In the genomic region with DNA sequence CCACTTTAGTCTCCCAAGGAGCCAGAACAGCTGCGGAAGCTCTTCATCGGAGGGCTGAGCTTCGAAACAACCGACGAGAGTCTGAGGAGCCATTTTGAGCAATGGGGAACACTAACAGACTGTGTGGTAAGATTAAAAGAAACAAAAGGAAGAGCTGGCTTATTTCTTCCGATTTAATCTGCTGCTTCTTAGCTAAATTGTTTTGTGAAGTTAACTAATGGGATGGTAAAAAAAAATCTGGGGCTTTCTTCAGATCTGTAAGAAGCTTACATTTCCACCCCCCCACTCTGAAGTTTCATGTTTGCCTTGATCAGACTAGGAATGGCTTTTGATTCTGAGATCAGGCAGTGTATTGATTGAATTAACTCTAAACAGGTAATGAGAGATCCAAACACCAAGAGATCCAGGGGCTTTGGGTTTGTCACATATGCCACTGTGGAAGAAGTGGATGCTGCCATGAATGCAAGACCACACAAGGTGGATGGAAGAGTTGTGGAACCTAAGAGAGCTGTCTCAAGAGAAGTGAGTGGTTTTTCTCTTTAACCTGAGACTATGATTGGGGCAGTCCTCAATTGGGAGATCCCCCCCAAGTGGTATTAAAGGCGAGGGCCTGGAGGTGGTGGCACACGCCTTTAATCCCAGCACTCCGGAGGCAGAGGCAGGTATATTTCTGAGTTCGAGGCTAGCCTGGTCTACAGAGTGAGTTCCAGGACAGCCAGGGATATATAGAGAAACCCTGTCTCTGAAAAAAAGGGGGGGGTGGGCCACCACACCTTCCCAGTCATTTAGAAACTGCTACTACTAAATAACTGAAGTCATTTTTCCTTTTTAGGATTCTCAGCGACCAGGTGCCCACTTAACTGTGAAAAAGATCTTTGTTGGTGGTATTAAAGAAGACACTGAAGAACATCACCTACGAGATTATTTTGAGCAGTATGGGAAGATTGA, we compare ENCODE assay signal across 8 mouse cellular contexts. TPM values are rescaled to one million over a fixed set of nuclear protein-coding genes. Genes with fewer than 3 reads are reported as not detected.
ATAC-seq and TF ChIP-seq lines count a peak whose summit lies in the region.
"Not testable (repeated sequence)": the region's sequence is repeated elsewhere in the genome, so short reads cannot be mapped to it uniquely, and the experiment has no call there.
"Had no signal": no experiment of that assay in that cellular context is flagged by ENCODE, and none has a peak within 500 bp of the region (broad histone marks: within the 10 kb centered on the region; RNA-seq: fewer than 3 reads in every experiment).

No protein-coding gene starts in this region.

- TF ChIP-seq POLR2A in bone marrow, adult 2 months (IDR thresholded peaks at IDR 0.05; ENCODE audit: borderline replicate concordance, control insufficient read depth, low read depth, low read length); olfactory bulb, adult 2 months (IDR thresholded peaks at IDR 0.05; ENCODE audit: insufficient read depth, low read depth, low read length): not testable (repeated sequence)

- peaks cover 73% of the 10 kb centered on the region for H3K36me3 ChIP-seq in erythroblast, embryonic 14.5 days (ENCODE audit: control insufficient read depth)
- peaks cover 49% of the 10 kb centered on the region for H3K36me3 ChIP-seq in heart, embryonic 13.5 days
- peaks cover 21% of the 10 kb centered on the region for H3K36me3 ChIP-seq in intestine, embryonic 15.5 days
- peaks cover 38% of the 10 kb centered on the region for H3K36me3 ChIP-seq in limb, embryonic 15.5 days
- peaks cover 48% of the 10 kb centered on the region for H3K36me3 ChIP-seq in megakaryocyte, embryonic 14.5 days (replicated peaks; ENCODE audit: low read length)

- under 1% methylated on average over 12 of the region's 12 CpGs for WGBS in bone marrow, adult 2 months
- WGBS in heart, embryonic 13.5 days = 9% methylated on average over 12 of the region's 12 CpGs
- 10% methylated on average over 12 of the region's 12 CpGs for WGBS in intestine, embryonic 15.5 days
- 8% methylated on average over 12 of the region's 12 CpGs for WGBS in limb, embryonic 15.5 days
- 6% methylated on average over 12 of the region's 12 CpGs for WGBS in olfactory bulb, adult 2 months

- not testable (repeated sequence) for H3K9me3 ChIP-seq in erythroblast, embryonic 14.5 days (ENCODE audit: control insufficient read depth, low read length); heart, embryonic 13.5 days; intestine, embryonic 15.5 days; limb, embryonic 15.5 days; megakaryocyte, embryonic 14.5 days

- peak overlapping the region; percentile 88 for H3K4me3 ChIP-seq in bone marrow, adult 2 months (replicated peaks; ENCODE audit: control insufficient read depth, low read depth, low read length)
- peak overlapping the region; percentile 99 for H3K4me3 ChIP-seq in erythroblast, embryonic 14.5 days (replicated peaks)
- H3K4me3 ChIP-seq in heart, embryonic 13.5 days = peak overlapping the region; percentile 80
- peak overlapping the region; percentile 54 for H3K4me3 ChIP-seq in intestine, embryonic 15.5 days (replicated peaks)
- H3K4me3 ChIP-seq in limb, embryonic 15.5 days = peak overlapping the region; percentile 65
- H3K4me3 ChIP-seq in megakaryocyte, embryonic 14.5 days (replicated peaks) = peak overlapping the region; percentile 98
- peak overlapping the region; percentile 73 for H3K4me3 ChIP-seq in olfactory bulb, adult 2 months (ENCODE audit: insufficient read depth, low read depth, low read length)

- peak overlapping the region; percentile 94 for H3K9ac ChIP-seq in heart, embryonic 13.5 days
- peak overlapping the region; percentile 66 for H3K9ac ChIP-seq in intestine, embryonic 15.5 days
- peak overlapping the region; percentile 71 for H3K9ac ChIP-seq in limb, embryonic 15.5 days

- not testable (repeated sequence) for H3K4me1 ChIP-seq in bone marrow, adult 2 months (ENCODE audit: control insufficient read depth, insufficient read depth, low read length); olfactory bulb, adult 2 months (ENCODE audit: control insufficient read depth, insufficient read depth, low read length)
- H3K4me1 ChIP-seq in erythroblast, embryonic 14.5 days (ENCODE audit: control insufficient read depth) = peaks cover 56% of the 10 kb centered on the region
- peaks cover 55% of the 10 kb centered on the region for H3K4me1 ChIP-seq in heart, embryonic 13.5 days
- H3K4me1 ChIP-seq in intestine, embryonic 15.5 days (replicated peaks) = peaks cover 12% of the 10 kb centered on the region; the same call in 1 of the 2 replicates
- peaks cover 28% of the 10 kb centered on the region for H3K4me1 ChIP-seq in limb, embryonic 15.5 days
- H3K4me1 ChIP-seq in megakaryocyte, embryonic 14.5 days = peaks cover 44% of the 10 kb centered on the region

- peak overlapping the region; percentile 78 for H3K27ac ChIP-seq in bone marrow, adult 2 months (ENCODE audit: control insufficient read depth, insufficient read depth, low read depth, low read length, poor library complexity)
- H3K27ac ChIP-seq in heart, embryonic 13.5 days (replicated peaks) = peak overlapping the region; percentile 96
- H3K27ac ChIP-seq in intestine, embryonic 15.5 days = peak overlapping the region; percentile 94
- peak overlapping the region; percentile 97 for H3K27ac ChIP-seq in limb, embryonic 15.5 days
- peak overlapping the region; percentile 98 for H3K27ac ChIP-seq in olfactory bulb, adult 2 months (ENCODE audit: insufficient read depth, low read depth, low read length)

- TF ChIP-seq CTCF in bone marrow, adult 2 months (IDR thresholded peaks at IDR 0.05; ENCODE audit: control insufficient read depth, insufficient read depth, low read length); olfactory bulb, adult 2 months (IDR thresholded peaks at IDR 0.05; ENCODE audit: insufficient read depth, low read depth, low read length): not testable (repeated sequence)

- H3K4me2 ChIP-seq in heart, embryonic 13.5 days = peak overlapping the region; percentile 89
- H3K4me2 ChIP-seq in intestine, embryonic 15.5 days (replicated peaks) = peak overlapping the region; percentile 79
- H3K4me2 ChIP-seq in limb, embryonic 15.5 days = peak overlapping the region; percentile 67

- H3K27me3 ChIP-seq in erythroblast, embryonic 14.5 days (ENCODE audit: control insufficient read depth); heart, embryonic 13.5 days (replicated peaks); intestine, embryonic 15.5 days (replicated peaks); limb, embryonic 15.5 days; megakaryocyte, embryonic 14.5 days (replicated peaks): not testable (repeated sequence)

- not testable (repeated sequence) for ATAC-seq in heart, embryonic 13.5 days (ENCODE audit: extremely low read depth, insufficient number of reproducible peaks, low FRiP score, low TSS enrichment); intestine, embryonic 15.5 days; limb, embryonic 15.5 days (ENCODE audit: insufficient number of reproducible peaks, low FRiP score, low TSS enrichment, low read depth)

RNA-seq across cellular contexts. Expression of a gene that starts 1.1 kb away (rescaled TPM):
- 406 and 641 TPM in 2 replicates for polyA plus RNA-seq in bone marrow, adult 2 months (2011; ENCODE audit: insufficient read depth, insufficient read length, low replicate concordance, missing spikeins)
- polyA plus RNA-seq in erythroblast, embryonic 14.5 days (2012) = 6.0 and 6.4 TPM in 2 replicates
- 500 and 519 TPM in 2 replicates for polyA plus RNA-seq in heart, embryonic 13.5 days (2015; fragmentation: Nextera tagmentation; extraction: Ambion mirVana)
- 652 and 741 TPM in 2 replicates for polyA plus RNA-seq in intestine, embryonic 15.5 days (2015; fragmentation: Nextera tagmentation; extraction: Ambion mirVana)
- 593 and 673 TPM in 2 replicates for polyA plus RNA-seq in limb, embryonic 15.5 days (2015; fragmentation: Nextera tagmentation; extraction: Ambion mirVana)
- 12.1 and 56.4 TPM in 2 replicates for polyA plus RNA-seq in megakaryocyte, embryonic 14.5 days (2012; ENCODE audit: insufficient read depth, low replicate concordance)
- 185 and 643 TPM in 2 replicates for polyA plus RNA-seq in olfactory bulb, adult 2 months (2012; ENCODE audit: insufficient read depth, insufficient read length, low replicate concordance, missing spikeins)

RNA-seq across cellular contexts. Expression of a gene that starts 1.7 kb away (rescaled TPM):
- polyA plus RNA-seq in bone marrow, adult 2 months (2011; ENCODE audit: insufficient read depth, insufficient read length, low replicate concordance, missing spikeins) = 178 and 226 TPM in 2 replicates
- polyA plus RNA-seq in erythroblast, embryonic 14.5 days (2012) = 0.74 and 0.95 TPM in 2 replicates
- 91.9 and 97.2 TPM in 2 replicates for polyA plus RNA-seq in heart, embryonic 13.5 days (2015; fragmentation: Nextera tagmentation; extraction: Ambion mirVana)
- 86.7 and 98.0 TPM in 2 replicates for polyA plus RNA-seq in intestine, embryonic 15.5 days (2015; fragmentation: Nextera tagmentation; extraction: Ambion mirVana)
- 92.8 and 98.4 TPM in 2 replicates for polyA plus RNA-seq in limb, embryonic 15.5 days (2015; fragmentation: Nextera tagmentation; extraction: Ambion mirVana)
- polyA plus RNA-seq in megakaryocyte, embryonic 14.5 days (2012; ENCODE audit: insufficient read depth, low replicate concordance) = 0.77 and 1.5 TPM in 2 replicates
- 111 and 221 TPM in 2 replicates for polyA plus RNA-seq in olfactory bulb, adult 2 months (2012; ENCODE audit: insufficient read depth, insufficient read length, low replicate concordance, missing spikeins)

RNA-seq across cellular contexts. Expression of a gene that starts 16.9 kb away (rescaled TPM):
- polyA plus RNA-seq in bone marrow, adult 2 months (2011; ENCODE audit: insufficient read depth, insufficient read length, low replicate concordance, missing spikeins) = 218 and 304 TPM in 2 replicates
- 46.0 and 48.8 TPM in 2 replicates for polyA plus RNA-seq in erythroblast, embryonic 14.5 days (2012)
- polyA plus RNA-seq in heart, embryonic 13.5 days (2015; fragmentation: Nextera tagmentation; extraction: Ambion mirVana) = 7.2 and 8.2 TPM in 2 replicates
- polyA plus RNA-seq in intestine, embryonic 15.5 days (2015; fragmentation: Nextera tagmentation; extraction: Ambion mirVana) = 3.5 and 4.9 TPM in 2 replicates
- 1.5 and 2.2 TPM in 2 replicates for polyA plus RNA-seq in limb, embryonic 15.5 days (2015; fragmentation: Nextera tagmentation; extraction: Ambion mirVana)
- 321 and 342 TPM in 2 replicates for polyA plus RNA-seq in megakaryocyte, embryonic 14.5 days (2012; ENCODE audit: insufficient read depth, low replicate concordance)
- polyA plus RNA-seq in olfactory bulb, adult 2 months (2012; ENCODE audit: insufficient read depth, insufficient read length, low replicate concordance, missing spikeins) = not detected in 2 replicates
- polyA plus RNA-seq: frontal cortex, adult 2 months had no signal

RNA-seq across cellular contexts. Expression of a gene that starts 31.2 kb away (rescaled TPM):
- polyA plus RNA-seq in bone marrow, adult 2 months (2011; ENCODE audit: insufficient read depth, insufficient read length, low replicate concordance, missing spikeins) = 146 and 155 TPM in 2 replicates
- 8.2 and 9.1 TPM in 2 replicates for polyA plus RNA-seq in erythroblast, embryonic 14.5 days (2012)
- polyA plus RNA-seq in heart, embryonic 13.5 days (2015; fragmentation: Nextera tagmentation; extraction: Ambion mirVana) = 163 and 178 TPM in 2 replicates
- polyA plus RNA-seq in intestine, embryonic 15.5 days (2015; fragmentation: Nextera tagmentation; extraction: Ambion mirVana) = 259 and 262 TPM in 2 replicates
- polyA plus RNA-seq in limb, embryonic 15.5 days (2015; fragmentation: Nextera tagmentation; extraction: Ambion mirVana) = 270 and 286 TPM in 2 replicates
- 33.2 and 56.2 TPM in 2 replicates for polyA plus RNA-seq in megakaryocyte, embryonic 14.5 days (2012; ENCODE audit: insufficient read depth, low replicate concordance)
- polyA plus RNA-seq in olfactory bulb, adult 2 months (2012; ENCODE audit: insufficient read depth, insufficient read length, low replicate concordance, missing spikeins) = not detected in 2 replicates

Comparison
In these comparisons a context has a peak if more than half of its experiments do, and no peak if none do; other contexts are left out.
1. RNA of a gene that starts 1.7 kb away (polyA plus RNA-seq): 178 to 226 TPM in bone marrow, adult 2 months, 111 to 221 TPM in olfactory bulb, adult 2 months, 92.8 to 98.4 TPM in limb, embryonic 15.5 days, 86.7 to 98.0 TPM in intestine, embryonic 15.5 days and 91.9 to 97.2 TPM in heart, embryonic 13.5 days; 0.77 to 1.5 TPM in megakaryocyte, embryonic 14.5 days and 0.74 to 0.95 TPM in erythroblast, embryonic 14.5 days; every median in the first group is over 10 times any median in the second.
2. Peak in every context shown above with its lines, with median percentiles within 50 percentile points of each other: H3K27ac ChIP-seq, H3K4me3 ChIP-seq, H3K4me2 ChIP-seq and H3K9ac ChIP-seq.